Mouse (Mus musculus): ENCODE measurements around the gene Lrrc66. TPM values are rescaled to one million over a fixed set of nuclear protein-coding genes. Genes with fewer than 3 reads are reported as not detected.

Lrrc66 gene
- total and polyA plus RNA-seq, 3 experiments = 0.04 TPM; not detected in 2

- H3K36me3 ChIP-seq (replicated peaks in 1 of 2; ENCODE audit: control insufficient read depth in 1 of 2, insufficient read depth in 1 of 2, low read length in 1 of 2) = no peaks in the 10 kb centered on the region
- no peak overlapping the region for H3K4me2 ChIP-seq (ENCODE audit: insufficient read depth, low read depth, poor library complexity, severe bottlenecking)
- dilution Hi-C loops (cut with MboI; ENCODE audit: extremely low pct_ligation_motif_present, extremely low pct_unique_long_range_greater_than_20kb, low sequenced_read_pairs) (no loop called here), in situ Hi-C loops (cut with MboI; ENCODE audit: low pct_ligation_motif_present, low pct_unique_long_range_greater_than_20kb, low sequenced_read_pairs) (no loop called here)
- peaks cover 0 to 5% of the 10 kb centered on the region in 2 experiments; a peak in 3 of 4 replicates for H3K4me1 ChIP-seq (ENCODE audit: control insufficient read depth in 1 of 2, insufficient read depth in 2 of 2)
- no peak overlapping the region for H3K4me3 ChIP-seq (replicated peaks in 1 of 3; ENCODE audit: low read depth in 2 of 3, low read length in 2 of 3, poor library complexity in 1 of 3)
- no peak overlapping the region for H3K9ac ChIP-seq (ENCODE audit: insufficient read depth, low read depth)
- H3K79me2 ChIP-seq (replicated peaks; ENCODE audit: control insufficient read depth, extremely low read depth, insufficient read depth, poor library complexity, severe bottlenecking) = no peaks in the 10 kb centered on the region
- no peaks in the 10 kb centered on the region for H3K9me3 ChIP-seq (replicated peaks; ENCODE audit: low read length)
- DNase-seq (ENCODE audit: extremely low read depth) = no peak
- no peak overlapping the region for H3K27ac ChIP-seq (ENCODE audit: insufficient read depth, low read depth)
- TF ChIP-seq USF2 (conservative IDR thresholded peaks at IDR 0.05; ENCODE audit: low read depth, low read length) (no peak), BHLHE40 (IDR thresholded peaks at IDR 0.05; ENCODE audit: low read depth, low read length) (no peak), IRF4 (IDR thresholded peaks at IDR 0.05; ENCODE audit: low read depth, low read length) (no peak), ZNF384 (IDR thresholded peaks at IDR 0.05; ENCODE audit: low read depth, low read length) (no peak), CTCF (conservative IDR thresholded peaks at IDR 0.05 in 1 of 2, IDR thresholded peaks at IDR 0.05 in 1 of 2; ENCODE audit: low read depth in 2 of 2, low read length in 2 of 2) (no peak)
- H3K27me3 ChIP-seq (replicated peaks) = no peaks in the 10 kb centered on the region
These were observed 6.8 kb downstream of the Lrrc66 start for GRCm38 (mm10) chr5:73625505-73625904.

- no peaks in the 10 kb centered on the region for H3K27me3 ChIP-seq (replicated peaks)
- dilution Hi-C loops (cut with MboI; ENCODE audit: extremely low pct_ligation_motif_present, extremely low pct_unique_long_range_greater_than_20kb, low sequenced_read_pairs) = no loop called here
These were observed 13.4 kb downstream of the Lrrc66 start for GRCm38 (mm10) chr5:73618969-73619368.

GRCm38 (mm10) chr5:73615211-73615610, 17.1 kb downstream of the Lrrc66 start:
- Histone ChIP-seq H3K79me2 (replicated peaks; ENCODE audit: control insufficient read depth, extremely low read depth, insufficient read depth, poor library complexity, severe bottlenecking) (no peaks in the 10 kb centered on the region), H3K9ac (ENCODE audit: insufficient read depth, low read depth) (no peak overlapping the region), H3K4me3 (replicated peaks in 1 of 3; ENCODE audit: low read depth in 2 of 3, low read length in 2 of 3, poor library complexity in 1 of 3) (no peak overlapping the region), H3K4me1 (ENCODE audit: control insufficient read depth in 1 of 2, insufficient read depth in 2 of 2) (peaks cover 0 to 3% of the 10 kb centered on the region in 2 experiments; a peak in 1 of 4 replicates), H3K4me2 (ENCODE audit: insufficient read depth, low read depth, poor library complexity, severe bottlenecking) (no peak overlapping the region), H3K36me3 (replicated peaks in 1 of 2; ENCODE audit: control insufficient read depth in 1 of 2, insufficient read depth in 1 of 2, low read length in 1 of 2) (no peaks in the 10 kb centered on the region), H3K27ac (ENCODE audit: insufficient read depth, low read depth) (no peak overlapping the region), H3K27me3 (replicated peaks) (no peaks in the 10 kb centered on the region), H3K9me3 (replicated peaks; ENCODE audit: low read length) (no peaks in the 10 kb centered on the region)
- no peak for TF ChIP-seq MEF2A (IDR thresholded peaks at IDR 0.05; ENCODE audit: borderline replicate concordance, low read depth, low read length)
- no peak for TF ChIP-seq CTCF (conservative IDR thresholded peaks at IDR 0.05 in 1 of 2, IDR thresholded peaks at IDR 0.05 in 1 of 2; ENCODE audit: low read depth in 2 of 2, low read length in 2 of 2)
- no peak for TF ChIP-seq RCOR1 (conservative IDR thresholded peaks at IDR 0.05; ENCODE audit: low read depth, low read length)
- no peak for TF ChIP-seq UBTF (IDR thresholded peaks at IDR 0.05; ENCODE audit: low read depth, low read length)
- no peak for TF ChIP-seq POLR2AphosphoS2 (IDR thresholded peaks at IDR 0.05; ENCODE audit: low read depth, low read length)
- TF ChIP-seq ELF1 (IDR thresholded peaks at IDR 0.05; ENCODE audit: low read depth, low read length) = no peak
- no peak for TF ChIP-seq GABPA (IDR thresholded peaks at IDR 0.05; ENCODE audit: insufficient replicate concordance, low read depth, low read length)
- no peak for TF ChIP-seq NELFE (IDR thresholded peaks at IDR 0.05; ENCODE audit: low read depth, low read length)
- TF ChIP-seq EP300 (IDR thresholded peaks at IDR 0.05; ENCODE audit: low read length) = no peak
- in situ Hi-C loops (cut with MboI; ENCODE audit: low pct_ligation_motif_present, low pct_unique_long_range_greater_than_20kb, low sequenced_read_pairs) = no loop called here
- dilution Hi-C loops (cut with MboI; ENCODE audit: extremely low pct_ligation_motif_present, extremely low pct_unique_long_range_greater_than_20kb, low sequenced_read_pairs) = no loop called here
- no peak for DNase-seq (ENCODE audit: extremely low read depth)

More at GRCm38 (mm10) chr5:73618969-73619368, 13.4 kb downstream of the Lrrc66 start:
- TF ChIP-seq ZNF384 (IDR thresholded peaks at IDR 0.05; ENCODE audit: low read depth, low read length) = no peak
- TF ChIP-seq NELFE (IDR thresholded peaks at IDR 0.05; ENCODE audit: low read depth, low read length) = no peak
- no peak for TF ChIP-seq JUN (IDR thresholded peaks at IDR 0.05; ENCODE audit: insufficient read depth, low read depth, low read length)
- TF ChIP-seq MAZ (IDR thresholded peaks at IDR 0.05; ENCODE audit: low read depth, low read length) = no peak
- no peak for TF ChIP-seq MEF2A (IDR thresholded peaks at IDR 0.05; ENCODE audit: borderline replicate concordance, low read depth, low read length)
- H3K4me1 ChIP-seq (ENCODE audit: control insufficient read depth in 1 of 2, insufficient read depth in 2 of 2) = peaks cover 0 to 6% of the 10 kb centered on the region in 2 experiments; a peak in 2 of 4 replicates
- H3K27ac ChIP-seq (ENCODE audit: insufficient read depth, low read depth) = no peak overlapping the region
- no peak overlapping the region for H3K9ac ChIP-seq (ENCODE audit: insufficient read depth, low read depth)
- H3K9me3 ChIP-seq (replicated peaks; ENCODE audit: low read length) = no peaks in the 10 kb centered on the region
- in situ Hi-C loops (cut with MboI; ENCODE audit: low pct_ligation_motif_present, low pct_unique_long_range_greater_than_20kb, low sequenced_read_pairs) = no loop called here
- no peak overlapping the region for H3K4me2 ChIP-seq (ENCODE audit: insufficient read depth, low read depth, poor library complexity, severe bottlenecking)
- no peak overlapping the region for H3K4me3 ChIP-seq (replicated peaks in 1 of 3; ENCODE audit: low read depth in 2 of 3, low read length in 2 of 3, poor library complexity in 1 of 3)
- H3K79me2 ChIP-seq (replicated peaks; ENCODE audit: control insufficient read depth, extremely low read depth, insufficient read depth, poor library complexity, severe bottlenecking) = no peaks in the 10 kb centered on the region
- no peak for DNase-seq (ENCODE audit: extremely low read depth)
- H3K36me3 ChIP-seq (replicated peaks in 1 of 2; ENCODE audit: control insufficient read depth in 1 of 2, insufficient read depth in 1 of 2, low read length in 1 of 2) = no peaks in the 10 kb centered on the region

All from CH12.LX (cell line).